Mouse (Mus musculus) ES-Bruce4 (cell line): ENCODE results near the gene Fam83d.

Experiments used
- EP300 ChIP-seq: IDR thresholded peaks from 2 replicates; pipeline ENCODE4 v1.6.1; 2011; ENCODE audit warnings: low read depth, low read length; ENCODE audit not compliant: insufficient read depth
- POLR2A ChIP-seq: IDR thresholded peaks from one replicate; pipeline ENCODE4 v1.8.1; 2011; ENCODE audit warnings: low read length; ENCODE audit not compliant: insufficient read depth

- TF ChIP-seq POLR2A (no peak), EP300 (no peak)
These were observed 47.8 kb downstream of the Fam83d start for GRCm38 (mm10) chr2:158815686-158816085.
